Mouse (Mus musculus) E14TG2a.4 (cell line): ENCODE measurements at regions not wholly inside any gene's neighbourhood (a gene's known extent, or its start where the extent isn't known, plus 50 kb on each side); places are given as distances from the start of the nearest gene placed in this dataset.

ENCODE experiments used
- H3K27me3 ChIP-seq: 2 replicates; pipeline ENCODE4 v1.6.1; 2014; ENCODE audit warnings: low read length, control low read depth; ENCODE audit not compliant: insufficient read depth
- H3K36me3 ChIP-seq: 2 replicates; pipeline ENCODE4 v1.6.1; 2014; ENCODE audit warnings: low read length, control low read depth; ENCODE audit not compliant: insufficient read depth
- H3K4me1 ChIP-seq: replicated peaks from 2 replicates; pipeline ENCODE4 v1.6.1; 2014; ENCODE audit warnings: low read depth, low read length, control low read depth
- H3K4me3 ChIP-seq: replicated peaks from 2 replicates; pipeline ENCODE4 v1.5.1; 2014; ENCODE audit warnings: mild to moderate bottlenecking, low read length
- H3K9me3 ChIP-seq: 2 replicates; pipeline ENCODE4 v1.6.1; 2014; ENCODE audit warnings: low read length, control low read depth
- CTCF ChIP-seq: conservative IDR thresholded peaks from 2 replicates; pipeline ENCODE4 v1.5.1; 2014; ENCODE audit warnings: low read length
- NANOG ChIP-seq: IDR thresholded peaks from 2 replicates; pipeline ENCODE4 v1.6.1; 2014; ENCODE audit warnings: borderline replicate concordance, low read length, mixed read lengths
- POU5F1 ChIP-seq: IDR thresholded peaks from 2 replicates; pipeline ENCODE4 v1.6.1; 2014; ENCODE audit warnings: low read length, borderline replicate concordance

GRCm38 (mm10) chr7:68444426-68445095 lies 170.9 kb downstream of the Fam169b start:
- Histone ChIP-seq H3K9me3 (no peaks in the 10 kb centered on the region), H3K36me3 (no peaks in the 10 kb centered on the region), H3K4me3 (no peak overlapping the region), H3K27me3 (0 out of 2 replicates have a peak, but pooled peaks cover 2% of the 10 kb centered on the region), H3K4me1 (no peaks in the 10 kb centered on the region)
- TF ChIP-seq CTCF (no peak), NANOG (no peak), POU5F1 (no peak)

GRCm38 (mm10) chr7:68440661-68441150 lies 167.1 kb downstream of the Fam169b start:
- Histone ChIP-seq H3K4me3 (no peak overlapping the region), H3K4me1 (no peaks in the 10 kb centered on the region)
- no peak for TF ChIP-seq NANOG
- TF ChIP-seq POU5F1 = no peak
- no peak for TF ChIP-seq CTCF

GRCm38 (mm10) chr7:68428946-68429345 lies 155.3 kb downstream of the Fam169b start:
- Histone ChIP-seq H3K4me1 (no peaks in the 10 kb centered on the region), H3K4me3 (no peak overlapping the region), H3K27me3 (no peaks in the 10 kb centered on the region), H3K9me3 (no peaks in the 10 kb centered on the region), H3K36me3 (no peaks in the 10 kb centered on the region)
- no peak for TF ChIP-seq POU5F1

More at GRCm38 (mm10) chr7:68440661-68441150, 167.1 kb downstream of the Fam169b start:
- Histone ChIP-seq H3K27me3 (0 out of 2 replicates have a peak, but pooled peaks cover 2% of the 10 kb centered on the region), H3K36me3 (no peaks in the 10 kb centered on the region), H3K9me3 (no peaks in the 10 kb centered on the region)

- TF ChIP-seq CTCF (no peak), POU5F1 (no peak), NANOG (no peak)
- Histone ChIP-seq H3K9me3 (no peaks in the 10 kb centered on the region), H3K36me3 (no peaks in the 10 kb centered on the region), H3K4me3 (no peak overlapping the region), H3K27me3 (no peaks in the 10 kb centered on the region), H3K4me1 (no peaks in the 10 kb centered on the region)
Measured at GRCm38 (mm10) chr7:68415890-68416289, 142.3 kb downstream of the Fam169b start.

- H3K4me1 ChIP-seq = no peaks in the 10 kb centered on the region
- no peaks in the 10 kb centered on the region for H3K9me3 ChIP-seq
- no peak overlapping the region for H3K4me3 ChIP-seq
- H3K27me3 ChIP-seq = no peaks in the 10 kb centered on the region
- no peak for TF ChIP-seq CTCF
- TF ChIP-seq NANOG = no peak
- TF ChIP-seq POU5F1 = no peak
- no peaks in the 10 kb centered on the region for H3K36me3 ChIP-seq
Measured at GRCm38 (mm10) chr7:68412786-68413185, 139.1 kb downstream of the Fam169b start.
